Mouse (Mus musculus): ENCODE results near the gene Bscl2.
A peak's percentile ranks its signal among the peaks of the same experiment; 100 is the strongest.
"Not testable (repeated sequence)": the region's sequence is repeated elsewhere in the genome, so short reads cannot be mapped to it uniquely, and the experiment has no call there.

Bscl2 gene

DNA sequence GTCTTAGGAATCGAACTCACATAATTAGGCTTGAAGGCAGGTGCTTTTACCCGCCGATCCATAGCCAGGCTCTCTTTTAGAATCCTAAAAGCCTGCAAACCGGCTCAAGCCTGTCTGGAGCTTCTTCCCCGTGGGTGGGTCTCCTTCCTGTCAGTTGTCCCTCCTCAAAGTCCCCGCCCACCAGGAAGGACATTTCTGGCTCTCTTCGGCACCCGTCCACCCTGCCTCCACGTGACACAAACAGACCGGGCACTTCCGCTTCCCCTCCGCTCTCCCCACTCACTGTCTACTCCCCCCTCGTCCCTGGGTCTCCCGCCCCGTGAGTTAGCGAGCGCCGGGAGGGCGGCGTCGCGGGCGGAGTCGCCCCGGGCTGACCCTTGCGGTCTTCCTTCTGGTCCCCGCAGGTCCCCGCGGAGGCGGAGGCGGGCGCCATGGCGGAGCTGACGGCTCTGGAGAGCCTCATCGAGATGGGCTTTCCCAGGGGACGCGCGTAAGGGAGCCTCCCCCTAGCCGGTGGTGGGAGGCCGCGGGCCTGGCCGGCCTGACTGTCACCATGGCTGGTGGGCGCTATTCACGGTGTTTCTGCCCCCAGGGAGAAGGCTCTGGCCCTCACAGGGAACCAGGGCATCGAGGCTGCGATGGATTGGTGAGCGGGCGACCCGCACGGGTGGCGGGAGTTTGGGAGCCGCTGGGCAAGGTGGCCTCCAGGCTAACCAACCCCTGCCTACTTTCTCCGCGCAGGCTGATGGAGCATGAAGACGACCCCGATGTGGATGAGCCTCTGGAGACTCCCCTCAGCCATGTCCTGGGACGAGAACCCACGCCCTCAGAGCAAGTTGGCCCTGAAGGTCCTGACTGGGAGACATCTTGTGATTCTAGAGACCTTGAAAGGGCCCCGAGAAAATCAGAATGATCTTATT, 34.3 kb downstream of the Bscl2 start, which contains the start of gene Ubxn1:
TSS of gene Ubxn1 (plus strand) at position 230 of the 920 bp plus-strand sequence.
- DNase-seq (ENCODE audit: low read depth, low spot score), result peak; percentile 99

DNA sequence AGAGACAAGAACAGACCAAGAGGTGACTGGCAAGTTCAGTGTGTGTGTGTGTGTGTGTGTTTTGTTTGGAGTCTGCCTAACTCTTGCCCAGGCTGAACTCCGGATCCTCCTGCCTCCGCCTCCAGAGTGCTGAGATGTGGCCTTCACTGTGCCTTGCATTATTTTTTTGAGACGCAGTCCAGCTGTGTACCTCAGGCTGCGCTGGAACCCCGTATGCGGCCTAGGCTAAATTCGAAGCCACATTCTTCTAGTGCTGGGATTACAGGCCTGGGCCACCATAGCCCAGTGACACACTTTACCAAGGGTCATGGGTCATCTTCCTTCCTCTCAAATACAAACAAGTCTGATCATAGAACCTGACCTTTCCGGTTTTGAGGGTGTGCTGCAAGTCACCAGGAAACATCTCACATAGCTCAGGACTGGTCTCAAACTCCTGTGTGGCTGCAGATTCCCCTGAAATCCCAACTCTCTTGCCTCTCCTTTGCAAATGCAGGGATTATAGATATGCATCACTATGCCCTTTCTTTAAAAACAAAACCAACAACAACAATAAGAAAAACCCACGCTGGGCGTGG, 35.1 kb downstream of the Bscl2 start:
- DNase-seq (ENCODE audit: low read depth, low spot score), result peak; percentile 54

GRCm38 (mm10) chr19:8875031-8875430, 37.8 kb downstream of the Bscl2 start:
- DNase-seq (ENCODE audit: low read depth, low spot score), result no peak

DNA sequence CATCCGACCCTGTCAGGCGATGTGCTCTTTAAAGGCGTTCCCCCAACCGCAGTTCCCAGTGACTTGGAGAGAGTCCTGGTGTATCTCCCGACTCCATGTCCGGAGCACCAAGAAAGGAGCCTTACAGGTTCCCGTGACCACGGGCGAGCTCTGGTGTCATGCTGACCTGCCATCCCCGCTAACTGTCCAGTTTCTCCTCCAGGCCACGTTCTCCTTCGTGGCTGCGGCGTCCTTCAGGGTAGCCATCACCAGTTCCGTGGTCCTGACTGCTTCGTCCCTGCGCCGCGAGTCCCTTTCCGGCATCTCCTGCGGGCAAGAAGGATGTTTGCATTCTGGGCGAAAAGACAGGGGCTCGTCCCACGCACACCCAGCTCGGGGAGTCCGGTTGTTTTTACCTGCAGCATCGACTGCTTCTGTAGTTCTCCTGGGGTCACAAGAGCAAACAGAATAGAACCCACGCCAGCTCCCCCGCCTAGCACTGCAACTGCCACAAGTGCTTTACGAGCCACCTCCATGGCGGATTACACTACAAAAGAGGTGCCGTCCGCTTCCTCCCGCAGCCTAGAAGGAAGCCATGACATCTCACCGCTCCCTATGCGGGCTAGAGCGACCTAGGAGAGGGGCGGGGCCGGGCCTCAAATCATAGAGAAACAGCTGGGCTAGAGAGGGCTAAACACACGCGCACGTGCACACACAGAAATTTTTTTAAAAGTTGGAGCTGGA, 43.2 kb downstream of the Bscl2 start, which contains the start of gene Uqcc3:
TSS of gene Uqcc3 (minus strand) at position 613 of the 723 bp plus-strand sequence.
- peak; percentile 88 for DNase-seq (ENCODE audit: low read depth, low spot score)

- DNase-seq (ENCODE audit: low read depth, low spot score), result no peak
These were observed 43.7 kb downstream of the Bscl2 start for GRCm38 (mm10) chr19:8881034-8881392.

- no peak for DNase-seq (ENCODE audit: low read depth, low spot score)
These were observed 46.3 kb downstream of the Bscl2 start, which contains the start of the genes Lbhd1 and Gm49403 for GRCm38 (mm10) chr19:8883616-8884015. TSS of gene Lbhd1 (plus strand) at chr19:8883732. TSS of gene Gm49403 (plus strand) at chr19:8883930.

- no peak for DNase-seq (ENCODE audit: low read depth, low spot score)
These were observed 49.8 kb downstream of the Bscl2 start for GRCm38 (mm10) chr19:8886916-8887584.

GRCm38 (mm10) chr19:8887585-8888463, 50.6 kb downstream of the Bscl2 start:
- no peak for DNase-seq (ENCODE audit: low read depth, low spot score)

- peak; percentile 98 for DNase-seq (ENCODE audit: low read depth, low spot score)
These were observed 51.5 kb downstream of the Bscl2 start, which contains the start of the genes 1810009A15Rik and Gm49416 for GRCm38 (mm10) chr19:8888511-8889385. TSS of gene 1810009A15Rik (plus strand) at chr19:8888853. TSS of gene Gm49416 (plus strand) at chr19:8888926.

GRCm38 (mm10) chr19:8892829-8893766, 55.8 kb downstream of the Bscl2 start, which contains the start of gene Ints5:
TSS of gene Ints5 (plus strand) at chr19:8893005.
- DNase-seq (ENCODE audit: low read depth, low spot score), result peak; percentile 94

DNA sequence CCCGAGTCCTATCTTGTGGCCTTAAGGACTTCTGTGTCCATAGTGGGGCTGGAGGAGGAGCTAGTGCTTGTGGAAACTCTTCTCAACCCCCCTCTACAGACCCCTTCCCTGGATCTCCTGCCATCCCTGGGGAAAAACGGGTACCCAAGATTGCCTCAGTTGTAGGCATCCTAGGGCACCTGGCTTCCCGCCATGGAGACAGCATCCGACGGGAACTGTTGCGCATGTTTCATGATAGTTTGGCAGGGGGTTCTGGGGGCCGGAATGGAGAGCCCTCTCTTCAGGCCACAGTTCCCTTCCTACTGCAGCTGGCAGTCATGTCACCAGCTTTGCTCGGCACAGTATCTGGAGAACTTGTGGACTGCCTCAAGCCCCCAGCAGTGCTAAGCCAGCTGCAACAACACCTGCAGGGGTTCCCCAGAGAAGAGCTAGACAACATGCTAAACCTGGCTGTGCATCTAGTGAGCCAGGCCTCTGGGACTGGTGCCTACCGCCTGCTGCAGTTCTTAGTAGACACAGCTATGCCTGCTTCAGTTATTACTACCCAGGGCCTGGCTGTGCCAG, 58.2 kb downstream of the Bscl2 start:
- no peak for DNase-seq (ENCODE audit: low read depth, low spot score)

GRCm38 (mm10) chr19:8896231-8896630, 59.0 kb downstream of the Bscl2 start:
- not testable (repeated sequence) for DNase-seq (ENCODE audit: low read depth, low spot score)

- DNase-seq (ENCODE audit: low read depth, low spot score), result peak; percentile 54
These were observed 60.1 kb downstream of the Bscl2 start for GRCm38 (mm10) chr19:8897211-8897864.

- DNase-seq (ENCODE audit: low read depth, low spot score), result peak; percentile 95
These were observed 60.7 kb downstream of the Bscl2 start, which contains the start of gene Ganab for GRCm38 (mm10) chr19:8897865-8898495. TSS of gene Ganab (plus strand) at chr19:8898071.

Data from ES-CJ7 (cell line).